ENCODE assay signal across 28 mouse cellular contexts in genomic region chr1:101572256-101572655, GRCm38 (mm10).
DNase-seq lines count a peak whose midpoint lies in the region; ATAC-seq and TF ChIP-seq lines count a peak whose summit lies in the region.
"Had no signal": no experiment of that assay in that cellular context is flagged by ENCODE, and none has a peak within 500 bp of the region (broad histone marks: within the 10 kb centered on the region; RNA-seq: fewer than 3 reads in every experiment).

No protein-coding gene starts in this region.

- no peak overlapping the region for H3K4me2 ChIP-seq in lung, postnatal 0 days (replicated peaks; ENCODE audit: low read depth, low read length)
- H3K4me2 ChIP-seq: heart, embryonic 12.5 days; heart, embryonic 15.5 days; hindbrain, embryonic 14.5 days had no signal

- no peak for TF ChIP-seq EP300 in lung, postnatal 0 days (IDR thresholded peaks at IDR 0.05)

- WGBS in lung, postnatal 0 days = 80% methylated on average over 1 of the region's 1 CpGs

- intact Hi-C loops in left cerebral cortex, adult 2 months (cut with DNase I) = no loop called here

- no peaks in the 10 kb centered on the region for H3K27me3 ChIP-seq in lung, postnatal 0 days (replicated peaks; ENCODE audit: insufficient read depth, low read length)
- H3K27me3 ChIP-seq: CH12.LX; heart, embryonic 12.5 days; heart, embryonic 15.5 days; Patski had no signal

- no peaks in the 10 kb centered on the region for H3K4me1 ChIP-seq in lung, postnatal 0 days (ENCODE audit: insufficient read depth, low read depth, low read length)
- H3K4me1 ChIP-seq: forebrain, embryonic 10.5 days; heart, embryonic 12.5 days; heart, embryonic 15.5 days; hindbrain, embryonic 10.5 days had no signal

- no peak for ATAC-seq in lung, postnatal 0 days
- ATAC-seq: forebrain, embryonic 14.5 days; forebrain, postnatal 0 days; Patski had no signal

- H3K4me3 ChIP-seq in lung, postnatal 0 days (ENCODE audit: low read depth, low read length) = no peak overlapping the region
- no peak overlapping the region for H3K4me3 ChIP-seq in layer of hippocampus, adult 2 months
- no peak overlapping the region for H3K4me3 ChIP-seq in left cerebral cortex, adult 2 months
- H3K4me3 ChIP-seq: forebrain, embryonic 10.5 days; heart, embryonic 12.5 days; heart, embryonic 15.5 days; hindbrain, embryonic 10.5 days had no signal

- H3K36me3 ChIP-seq in lung, postnatal 0 days (ENCODE audit: insufficient read depth, low read length) = no peaks in the 10 kb centered on the region
- H3K36me3 ChIP-seq: forebrain, embryonic 10.5 days; G1E; heart, embryonic 12.5 days; heart, embryonic 15.5 days; hindbrain, embryonic 10.5 days had no signal

- no peak overlapping the region for H3K27ac ChIP-seq in lung, postnatal 0 days (ENCODE audit: low read length)
- peak overlapping the region; percentile 72; the same call in 1 of the 2 replicates for H3K27ac ChIP-seq in layer of hippocampus, adult 2 months
- H3K27ac ChIP-seq in left cerebral cortex, adult 2 months = no peak overlapping the region
- H3K27ac ChIP-seq: forebrain, embryonic 10.5 days; heart, embryonic 15.5 days; hindbrain, embryonic 10.5 days; hindbrain, embryonic 14.5 days had no signal

- TF ChIP-seq CTCF in lung, postnatal 0 days (IDR thresholded peaks at IDR 0.05) = no peak
- no peak for TF ChIP-seq CTCF in layer of hippocampus, adult 2 months (conservative IDR thresholded peaks at IDR 0.05)
- no peak for TF ChIP-seq CTCF in left cerebral cortex, adult 2 months (IDR thresholded peaks at IDR 0.05)

- peaks cover 5% of the 10 kb centered on the region; the same call in 1 of the 2 replicates for H3K9me3 ChIP-seq in lung, postnatal 0 days (ENCODE audit: low read length)
- H3K9me3 ChIP-seq: forebrain, embryonic 10.5 days; G1E; heart, embryonic 12.5 days; heart, embryonic 15.5 days; hindbrain, embryonic 10.5 days had no signal

- no peak overlapping the region for H3K9ac ChIP-seq in lung, postnatal 0 days (replicated peaks; ENCODE audit: low read depth)
- H3K9ac ChIP-seq: forebrain, postnatal 0 days; heart, embryonic 12.5 days; heart, embryonic 15.5 days; hindbrain, embryonic 14.5 days had no signal

- peak; percentile 2 for DNase-seq in lung, postnatal 0 days (ENCODE audit: low spot score)
- DNase-seq in lung, postnatal 10 days = no peak
- peak; percentile 68 to 73 for DNase-seq in layer of hippocampus, adult 2 months (ENCODE audit: low spot score in 2 of 2)
- DNase-seq in layer of hippocampus, adult 9-11 months = peak; percentile 62
- DNase-seq in layer of hippocampus, postnatal 36 days = peak; percentile 20 to 24
- no peak for DNase-seq in left cerebral cortex, adult 2 months (ENCODE audit: extremely low spot score in 1 of 2, low spot score in 2 of 2)
- no peak for DNase-seq in frontal cortex, postnatal 10 days (ENCODE audit: low spot score in 2 of 2)
- no peak for DNase-seq in ovary, postnatal 14 days (ENCODE audit: low spot score)
- DNase-seq: adrenal gland, postnatal 10 days; adrenal gland, postnatal 36 days; B cell, adult 2 months; cerebellum, adult 11 months; cerebellum, adult 8-10 months; cerebellum, postnatal 14 days; forebrain, postnatal 0 days; gastrocnemius, postnatal 25 days; heart, adult 18-20 months; heart, postnatal 10 days; heart, postnatal 36 days had no signal

Comparison
In these comparisons a context has a peak if more than half of its experiments do, and no peak if none do; other contexts are left out.
1. DNase-seq: peak in lung, postnatal 0 days (single experiment), layer of hippocampus, adult 2 months (2 of 2), layer of hippocampus, adult 9-11 months (single experiment) and layer of hippocampus, postnatal 36 days (2 of 2); none in lung, postnatal 10 days (single experiment), left cerebral cortex, adult 2 months (0 of 2), frontal cortex, postnatal 10 days (0 of 2) and ovary, postnatal 14 days (single experiment).